Mouse (Mus musculus) neutrophil, adult 5-6 weeks (primary cell): ENCODE measurements around the gene Ddx58. TPM values are rescaled to one million over a fixed set of nuclear protein-coding genes. Genes with fewer than 3 reads are reported as not detected.

Experiments used
- ATAC-seq: fragments of 151-379, 151-347 bp; 2 replicates; pipeline ENCODE4 v1.8.0; 2017; ENCODE audit warnings: mild to moderate bottlenecking, moderate TSS enrichment; ENCODE audit not compliant: insufficient number of reproducible peaks, poor library complexity, low FRiP score, severe bottlenecking; ENCODE audit errors: extremely low read depth
- total RNA-seq: library from RNA; stranded (forward); fragments of 200-1000 nt; gene quantifications from 2 replicates; pipeline ENCODE4 v1.2.3, GENCODE M21; 2017

The Ddx58 gene
- total RNA-seq: 153 and 157 TPM in 2 replicates

DNA sequence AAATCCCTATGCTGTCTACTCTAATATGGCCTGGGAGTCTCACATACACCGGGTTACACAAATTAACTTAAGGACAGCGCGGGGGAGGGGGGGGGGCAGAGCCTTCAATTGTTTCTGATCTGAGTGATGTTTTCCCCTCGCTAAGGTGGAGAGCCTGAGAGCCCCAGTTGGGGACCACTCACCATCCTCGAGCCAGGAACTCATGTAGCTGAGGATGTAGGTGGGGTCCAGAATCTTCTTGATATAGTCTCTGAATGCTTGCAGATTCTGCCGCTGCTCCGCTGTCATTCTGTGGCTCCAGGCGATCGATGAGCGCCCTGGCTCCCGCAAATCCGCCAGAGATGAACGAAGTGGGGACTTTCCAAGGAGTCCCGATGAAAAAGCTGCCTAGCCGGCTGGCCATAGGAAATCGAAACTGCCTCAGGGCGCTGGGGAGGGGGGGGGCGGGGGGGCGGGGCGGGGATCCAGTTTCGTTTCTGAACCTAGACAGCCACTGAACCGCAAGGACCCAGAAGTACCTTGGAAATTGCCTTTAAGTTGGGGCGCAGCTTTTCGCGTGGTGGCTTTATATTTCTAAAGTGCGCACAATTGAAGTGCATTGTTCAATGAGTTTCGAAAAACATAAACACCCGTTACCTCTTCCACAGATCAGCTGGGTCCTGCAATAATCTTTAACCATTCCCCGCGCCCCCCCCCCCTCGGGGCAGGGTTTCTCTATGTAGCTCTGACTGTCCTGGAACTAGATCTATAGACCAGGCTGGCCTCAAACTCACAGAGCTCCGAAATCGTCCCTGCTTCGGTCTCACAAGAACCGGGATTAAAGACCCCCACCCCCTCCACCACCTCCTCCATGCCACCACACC lies at the start of gene Ddx58:
Ddx58 (minus strand) TSS at position 420 of the 863 bp plus-strand sequence.
- peak; percentile 65 for ATAC-seq

- no peak for ATAC-seq
Measured at GRCm38 (mm10) chr4:40289046-40289445, 49.4 kb upstream of the Ddx58 start.

- ATAC-seq: peak; percentile 90
Measured at GRCm38 (mm10) chr4:40287415-40287814, 47.8 kb upstream of the Ddx58 start.

DNA sequence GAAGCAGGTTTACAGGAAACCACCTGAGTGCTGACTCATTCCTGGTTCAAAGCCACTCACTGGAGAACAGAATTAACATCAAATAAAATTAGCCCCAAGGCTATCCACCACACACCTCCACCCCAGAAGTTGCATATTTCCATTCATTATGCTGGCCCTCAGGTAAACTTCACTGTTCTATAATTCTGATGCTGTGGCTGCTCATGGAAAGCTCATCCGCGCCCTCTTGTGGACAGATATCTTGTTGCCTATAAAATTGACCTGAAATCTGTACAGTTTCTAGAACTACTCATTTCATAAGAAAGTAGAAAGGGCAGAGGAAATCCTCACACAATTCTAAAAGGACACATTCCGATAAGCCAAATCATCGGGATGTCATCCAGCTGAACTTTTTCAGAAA lies 46.0 kb upstream of the Ddx58 start:
- peak; percentile 78; the same call in 1 of the 2 replicates for ATAC-seq

- ATAC-seq: peak; percentile 98
Measured at GRCm38 (mm10) chr4:40279276-40279900, 39.8 kb upstream of the Ddx58 start, which contains the start of gene Ndufb6. Gene Ndufb6 (minus strand): TSS chr4:40279421.

- no peak for ATAC-seq
Measured at GRCm38 (mm10) chr4:40278880-40279275, 39.2 kb upstream of the Ddx58 start.

DNA sequence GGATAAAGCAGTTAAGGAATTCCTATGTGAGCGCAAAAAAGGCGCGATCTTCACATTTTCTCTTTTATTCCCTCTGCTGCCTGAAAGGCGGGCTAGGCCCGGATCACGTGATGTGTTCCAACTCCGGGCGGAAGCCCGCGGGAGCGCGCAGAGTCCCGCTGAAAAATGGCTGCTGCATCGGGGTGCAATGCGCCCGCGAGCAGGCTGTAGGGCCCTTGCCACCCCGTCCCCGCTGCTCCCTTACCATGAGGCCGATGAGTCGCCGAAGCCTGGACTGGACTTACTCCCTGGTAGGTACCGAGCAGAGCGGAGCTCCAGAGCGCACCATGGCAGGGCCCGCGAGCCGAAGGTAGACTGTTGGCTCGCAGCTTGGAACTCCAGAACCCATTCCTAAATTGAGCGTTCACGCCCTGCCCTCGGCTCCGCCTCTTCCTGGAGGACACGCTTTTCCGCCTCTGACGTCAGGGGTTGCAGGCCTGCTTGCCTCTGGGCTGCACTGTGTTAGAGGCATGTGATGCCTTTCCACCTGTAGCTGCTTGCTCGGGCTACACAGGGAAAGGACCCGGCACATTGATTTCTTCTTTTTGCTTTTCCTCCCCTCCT lies 29.9 kb upstream of the Ddx58 start, which contains the start of the genes Smim27 and Topors:
Smim27 (plus strand) TSS at position 150 of the 603 bp plus-strand sequence.
Topors (minus strand) TSS at position 421 of the 603 bp plus-strand sequence.
- peak; percentile 87 for ATAC-seq

DNA sequence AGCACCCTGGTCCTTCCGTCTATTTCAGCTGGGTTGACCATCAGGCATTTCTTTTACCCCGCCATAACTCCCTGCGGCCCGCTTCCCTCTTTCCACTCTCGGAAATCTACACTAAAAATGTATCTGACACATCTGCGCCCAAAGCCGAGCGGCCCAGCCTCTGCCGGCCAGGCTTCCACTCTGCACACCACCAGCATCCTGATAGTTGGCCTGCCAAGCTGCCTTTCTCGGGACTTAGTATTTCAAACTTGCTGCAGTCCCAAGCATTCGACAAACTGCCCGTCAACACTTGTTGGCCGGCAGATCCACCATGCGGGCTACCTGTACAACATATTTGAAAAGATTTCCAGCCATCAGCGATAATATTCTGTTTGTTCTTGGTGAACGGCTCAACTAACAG lies 29.2 kb upstream of the Ddx58 start:
- no peak for ATAC-seq

DNA sequence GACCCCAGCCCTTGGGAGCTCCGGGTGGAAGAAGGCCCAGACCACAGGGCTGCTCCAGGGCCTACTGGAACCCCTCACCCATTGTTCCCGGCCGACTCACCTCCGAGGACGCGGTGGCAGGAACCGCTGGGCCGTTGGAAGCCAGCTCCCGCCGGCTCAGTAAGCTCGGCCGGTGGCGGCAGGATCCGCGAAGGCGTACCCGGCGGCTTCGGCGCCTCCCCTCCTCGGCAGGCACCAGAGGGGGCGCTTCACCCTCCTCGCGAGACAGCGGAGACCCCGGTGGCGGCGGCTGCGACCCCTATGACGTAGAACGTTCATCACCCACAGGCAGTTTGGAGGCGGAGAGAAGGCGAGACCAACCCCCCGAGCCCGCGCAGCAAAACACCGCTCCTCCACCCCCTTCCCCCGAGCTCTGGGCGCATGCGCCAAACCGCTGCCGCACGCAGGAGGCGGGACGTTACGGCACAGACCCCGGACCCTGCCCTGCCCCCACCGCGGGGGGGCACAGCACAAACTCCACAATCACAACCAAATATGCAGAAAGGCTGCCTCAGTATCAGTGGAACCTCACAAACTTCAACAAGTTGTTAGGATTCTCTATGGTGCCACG lies 28.7 kb upstream of the Ddx58 start:
- ATAC-seq: peak; percentile 56

DNA sequence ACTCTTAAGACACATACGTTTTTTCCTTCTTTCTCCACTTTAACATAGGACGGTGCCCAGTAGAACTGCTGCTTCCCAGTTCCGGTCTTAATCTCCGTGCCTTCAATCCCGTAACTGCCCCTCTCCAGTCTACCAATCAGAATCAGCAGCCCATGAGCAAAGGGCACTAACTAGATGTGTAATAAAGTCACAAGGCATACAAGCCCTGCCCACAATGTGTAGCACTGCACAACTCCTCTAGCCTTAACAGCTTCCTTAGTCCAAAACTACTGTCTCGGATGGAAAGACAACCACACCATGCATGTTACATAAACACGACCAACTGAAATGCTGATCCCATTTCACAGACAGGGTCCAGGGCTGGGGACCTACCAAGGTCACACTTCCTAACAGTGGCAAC lies 28.1 kb upstream of the Ddx58 start:
- no peak for ATAC-seq

DNA sequence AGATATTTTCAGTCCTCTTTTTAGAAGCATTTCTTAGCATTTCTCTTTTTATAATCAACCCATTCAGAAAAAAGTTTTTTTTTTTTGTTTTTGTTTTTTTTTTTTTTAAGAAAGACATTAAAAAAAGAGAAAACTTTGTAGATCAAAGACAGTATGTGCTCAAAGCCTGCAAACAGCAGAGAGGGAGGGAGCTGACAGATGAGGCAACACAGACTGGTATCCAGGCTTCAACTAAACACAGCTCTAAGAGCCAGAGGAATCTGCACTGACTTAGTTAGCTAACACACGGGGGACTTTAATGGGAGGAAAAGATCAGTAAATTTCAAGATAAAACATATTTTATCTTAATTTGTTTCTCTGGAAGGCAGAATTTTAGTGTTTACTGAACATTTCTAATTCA lies 24.7 kb upstream of the Ddx58 start:
- ATAC-seq: no peak

DNA sequence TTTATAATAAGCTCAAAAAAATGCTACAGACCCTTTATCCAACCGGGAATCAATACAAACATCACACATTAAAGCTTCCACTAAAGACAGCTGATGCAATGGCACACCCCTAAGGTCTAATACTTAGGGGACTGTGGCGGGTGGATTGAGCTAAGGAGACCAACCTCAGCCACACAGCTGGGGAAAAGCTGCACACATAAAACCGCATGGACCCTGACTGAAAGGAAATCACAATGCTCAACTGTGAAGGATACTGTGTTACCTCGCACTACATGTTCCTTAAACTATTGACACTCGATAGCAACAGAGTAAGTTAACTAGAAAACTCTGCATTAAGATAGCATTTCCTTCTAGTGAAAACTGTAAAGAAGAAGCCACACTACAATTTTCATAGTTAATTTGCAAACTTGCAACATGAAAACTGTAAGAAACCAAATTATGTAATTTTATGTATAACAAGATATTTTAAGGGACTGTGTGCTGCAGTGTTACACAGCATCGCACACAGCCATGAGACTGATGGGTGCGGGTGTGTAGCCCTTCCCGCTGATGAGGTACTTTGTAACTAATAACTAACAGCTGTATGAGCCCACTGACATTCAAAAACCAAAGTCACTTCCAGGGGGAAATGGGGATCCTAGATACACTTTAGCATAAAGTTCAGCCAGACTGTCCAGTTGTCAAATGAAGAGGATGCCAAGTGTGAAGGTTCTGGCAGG lies 14.9 kb upstream of the Ddx58 start:
- ATAC-seq: no peak

DNA sequence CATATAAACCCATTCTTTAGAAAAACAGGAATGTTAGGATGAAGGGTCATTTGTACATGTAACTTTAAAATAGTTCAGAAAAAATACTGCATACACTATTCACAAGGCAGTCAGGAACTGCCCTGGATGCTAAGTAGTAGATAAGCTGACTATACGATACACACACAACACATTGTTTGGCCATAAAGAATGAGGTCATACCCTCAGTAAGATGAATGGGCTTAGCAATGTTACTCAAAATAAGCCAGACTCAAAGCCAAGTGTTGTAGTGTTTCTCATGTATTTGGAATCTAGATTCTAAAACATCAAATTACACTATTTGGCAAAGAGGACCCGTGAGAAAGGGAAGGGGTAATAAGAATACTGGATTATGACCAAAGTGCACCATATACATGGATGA lies 14.1 kb upstream of the Ddx58 start:
- ATAC-seq: no peak

DNA sequence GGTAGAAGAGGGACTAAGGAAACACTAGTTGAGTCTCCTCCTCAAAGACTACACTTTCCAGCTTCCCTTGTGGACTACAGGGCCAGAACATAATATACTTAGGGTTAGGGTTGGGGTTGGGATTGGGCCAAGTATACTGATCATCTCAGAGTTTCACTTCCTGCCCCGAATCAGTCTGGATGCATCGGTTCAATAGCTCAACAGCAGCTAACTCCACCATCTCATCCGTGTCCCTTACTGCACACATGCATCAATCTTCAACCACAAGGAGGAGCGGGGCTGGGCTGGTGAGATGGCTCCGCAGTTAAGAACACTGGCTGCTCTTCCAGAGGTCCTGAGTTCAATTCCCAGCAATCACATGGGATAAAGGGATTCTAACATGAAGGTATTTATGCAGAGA lies 11.4 kb upstream of the Ddx58 start:
- no peak for ATAC-seq

DNA sequence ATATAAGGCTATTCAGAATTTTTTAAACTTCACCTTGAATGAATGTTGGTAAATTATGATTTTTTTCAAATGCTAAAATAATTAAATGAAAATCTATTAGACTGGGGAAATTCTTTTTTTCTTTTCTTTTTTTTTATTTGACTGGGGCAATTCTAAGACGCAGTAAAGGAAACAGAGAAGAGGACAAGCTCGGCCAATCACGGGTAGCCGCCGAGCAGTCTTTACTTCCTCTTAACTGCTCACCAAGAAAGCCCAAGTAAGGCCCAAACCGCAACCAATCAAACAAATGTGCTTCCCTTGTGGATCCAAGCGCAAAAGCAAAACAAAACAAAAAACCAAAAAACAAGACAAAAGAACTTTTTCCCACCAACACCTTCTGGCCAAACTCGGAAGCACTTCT lies 4.4 kb upstream of the Ddx58 start:
- peak; percentile 77 for ATAC-seq

GRCm38 (mm10) chr4:40243006-40243405 lies 3.4 kb upstream of the Ddx58 start:
- ATAC-seq: no peak

GRCm38 (mm10) chr4:40241928-40242327 lies 2.3 kb upstream of the Ddx58 start:
- ATAC-seq: no peak

- no peak for ATAC-seq
Measured at GRCm38 (mm10) chr4:40240272-40240744, 680 bp upstream of the Ddx58 start.
